Mouse (Mus musculus) kidney, embryonic 14.5 days (tissue): Measurements from ENCODE around the gene Itprid2. TPM values are rescaled to one million over a fixed set of nuclear protein-coding genes. Genes with fewer than 3 reads are reported as not detected.
A peak's percentile ranks its signal among the peaks of the same experiment; 100 is the strongest.

Experiments
- ATAC-seq: fragments of 200-750 bp; cut with Nextera tagmentation; 2 replicates; pipeline ENCODE4 v1.8.0; 2017; ENCODE audit warnings: moderate number of reproducible peaks, mild to moderate bottlenecking, moderate TSS enrichment, moderate library complexity; ENCODE audit not compliant: low FRiP score, low TSS enrichment
- H3K27ac ChIP-seq: fragments of 300-500 bp; sonication (generic); 2 replicates; pipeline ENCODE4 v1.5.1; 2014; ENCODE audit warnings: low read depth, mild to moderate bottlenecking, low read length, moderate library complexity, mixed read lengths
- H3K27me3 ChIP-seq: fragments of 300-500 bp; sonication (generic); 2 replicates; pipeline ENCODE4 v1.6.1; 2014; ENCODE audit warnings: mild to moderate bottlenecking, low read length; ENCODE audit not compliant: control insufficient read depth, insufficient read depth
- H3K36me3 ChIP-seq: fragments of 300-500 bp; sonication (generic); 2 replicates; pipeline ENCODE4 v1.6.1; 2014; ENCODE audit warnings: low read length, mixed read lengths; ENCODE audit not compliant: control insufficient read depth, insufficient read depth
- H3K4me1 ChIP-seq: fragments of 300-500 bp; sonication (generic); 2 replicates; pipeline ENCODE4 v1.6.1; 2014; ENCODE audit warnings: low read length, mixed read lengths; ENCODE audit not compliant: control insufficient read depth, insufficient read depth
- H3K4me2 ChIP-seq: fragments of 300-500 bp; sonication (generic); replicated peaks from 2 replicates; pipeline ENCODE4 v1.6.1; 2014; ENCODE audit warnings: low read depth, mild to moderate bottlenecking, low read length
- H3K4me3 ChIP-seq: fragments of 300-500 bp; sonication (generic); 2 replicates; pipeline ENCODE4 v1.5.1; 2014; ENCODE audit warnings: mild to moderate bottlenecking, low read length
- H3K9ac ChIP-seq: fragments of 300-500 bp; sonication (generic); 2 replicates; pipeline ENCODE4 v1.6.1; 2014; ENCODE audit warnings: low read depth, mild to moderate bottlenecking, low read length, moderate library complexity
- H3K9me3 ChIP-seq: fragments of 300-500 bp; sonication (generic); 2 replicates; pipeline ENCODE4 v1.6.1; 2016; ENCODE audit warnings: low read length; ENCODE audit not compliant: control insufficient read depth
- WGBS: fragments of 180-500 bp; shearing (Covaris S2); extraction: QIAGEN DNeasy Blood & Tissue Kit; methylation state at CpG from one replicate; pipeline ENCODE4 v1.1.7; 2014; 5-methylcytosine and 5-hydroxymethylcytosine counted together
- polyA plus RNA-seq: library from polyadenylated mRNA; unstranded; fragments of >200 nt; fragmentation: Nextera tagmentation; extraction: Ambion mirVana; gene quantifications from 2 replicates; pipeline ENCODE4 v1.2.1, GENCODE M21; 2014

Gene Itprid2
- polyA plus RNA-seq, 1 experiment from 2014 or later: 26.5 TPM

DNA sequence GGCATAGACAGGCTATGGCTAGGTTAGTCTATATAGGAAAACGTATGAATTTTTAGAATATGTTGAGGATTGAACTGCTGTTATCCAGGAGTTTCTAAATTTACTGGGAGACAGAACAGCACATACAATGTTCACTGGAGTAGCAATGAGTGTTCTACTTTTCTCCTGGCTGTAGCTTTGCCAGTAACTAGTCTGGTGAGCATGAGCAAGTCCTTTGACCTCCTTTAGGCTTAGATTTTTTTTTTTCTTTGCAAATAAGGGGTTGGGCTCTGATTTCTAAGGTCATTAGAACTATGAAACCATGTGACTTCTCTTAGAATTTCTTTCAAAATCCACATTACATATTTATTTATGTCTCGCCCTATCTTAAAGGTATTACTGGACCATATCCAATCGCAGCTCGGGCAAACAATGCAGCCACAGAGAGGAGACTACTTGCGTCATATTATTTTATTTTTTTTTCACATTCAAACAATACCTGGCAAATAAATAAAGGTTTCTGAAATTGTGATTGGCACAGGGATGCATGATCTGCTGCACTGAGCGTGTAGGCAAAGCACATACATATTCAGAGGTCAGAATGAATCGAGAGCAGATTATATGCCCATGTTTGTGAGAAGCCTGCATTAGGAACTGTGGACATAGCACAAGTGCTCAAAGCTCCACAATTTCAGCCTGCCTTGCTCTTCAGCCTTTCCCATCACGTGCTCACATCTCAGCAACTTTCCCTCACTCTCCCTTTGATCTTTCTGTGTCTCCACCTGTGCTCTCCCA, 26.7 kb upstream of the Itprid2 start:
- H3K4me3 ChIP-seq: no peak overlapping the region
- no peak for ATAC-seq
- H3K4me2 ChIP-seq: no peak overlapping the region
- 86% methylated on average over 8 of the region's 8 CpGs for WGBS
- H3K4me1 ChIP-seq: no peaks in the 10 kb centered on the region
- H3K36me3 ChIP-seq: no peaks in the 10 kb centered on the region
- H3K9ac ChIP-seq: no peak overlapping the region
- H3K27ac ChIP-seq: no peak overlapping the region
- no peaks in the 10 kb centered on the region for H3K9me3 ChIP-seq
- no peaks in the 10 kb centered on the region for H3K27me3 ChIP-seq

GRCm38 (mm10) chr2:79610894-79611293, 24.3 kb upstream of the Itprid2 start:
- no peak overlapping the region for H3K4me3 ChIP-seq
- H3K27ac ChIP-seq: no peak overlapping the region
- H3K4me2 ChIP-seq: no peak overlapping the region
- no peaks in the 10 kb centered on the region for H3K4me1 ChIP-seq
- no peak for ATAC-seq
- H3K27me3 ChIP-seq: no peaks in the 10 kb centered on the region
- H3K9ac ChIP-seq: no peak overlapping the region
- 64% methylated on average over 3 of the region's 3 CpGs for WGBS
- H3K36me3 ChIP-seq: no peaks in the 10 kb centered on the region
- no peaks in the 10 kb centered on the region for H3K9me3 ChIP-seq

- Histone ChIP-seq H3K9me3 (no peaks in the 10 kb centered on the region), H3K36me3 (no peaks in the 10 kb centered on the region), H3K4me1 (no peaks in the 10 kb centered on the region), H3K27me3 (no peaks in the 10 kb centered on the region), H3K4me2 (no peak overlapping the region), H3K9ac (no peak overlapping the region), H3K27ac (no peak overlapping the region), H3K4me3 (no peak overlapping the region)
- ATAC-seq: no peak
- 89% methylated on average over 2 of the region's 2 CpGs for WGBS
These were observed 17.0 kb upstream of the Itprid2 start for GRCm38 (mm10) chr2:79618145-79618544.

DNA sequence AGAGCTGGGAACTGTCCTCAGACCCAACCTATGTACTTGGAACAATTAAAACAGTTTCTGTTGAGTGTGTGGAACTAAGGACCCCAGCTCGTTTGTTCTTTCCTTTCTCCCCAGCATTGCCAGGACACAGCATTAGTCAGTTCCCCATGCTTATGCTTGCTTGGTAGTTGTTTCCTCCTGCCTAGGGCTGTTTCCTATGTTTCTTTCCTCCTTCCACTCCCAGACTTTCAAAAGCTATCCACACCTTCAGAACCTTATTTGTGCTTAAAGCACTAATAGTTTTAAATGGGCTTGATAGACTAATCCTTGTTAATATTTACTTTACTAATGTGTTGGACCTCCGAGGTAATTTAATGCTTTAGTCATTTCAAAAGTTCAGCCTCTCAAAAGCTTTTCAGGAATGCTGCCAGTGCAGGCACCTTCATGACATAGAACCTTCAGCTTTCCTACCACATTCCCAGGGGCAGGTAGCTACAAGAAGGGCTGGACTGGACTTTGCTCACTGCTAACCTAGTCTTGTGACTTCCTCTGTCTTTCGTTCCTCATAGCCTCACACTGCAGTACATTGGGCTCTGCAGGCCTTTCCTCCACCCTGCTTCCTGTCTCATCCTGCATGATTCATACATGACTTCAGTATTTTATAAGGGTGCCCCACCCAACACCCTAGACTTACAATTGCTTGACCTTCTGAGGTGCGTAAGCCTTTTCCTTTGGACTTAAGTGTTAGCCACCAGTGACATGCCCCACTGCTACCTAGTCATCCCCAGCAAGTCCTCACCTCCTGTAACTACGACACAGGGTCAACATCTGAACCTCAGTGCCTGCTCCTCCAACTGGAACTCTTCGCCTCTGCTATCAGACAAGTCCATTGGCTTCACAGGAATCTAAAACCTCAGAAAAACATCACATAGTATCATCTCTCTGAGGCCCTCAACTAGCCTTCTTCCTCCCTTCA, 16.3 kb upstream of the Itprid2 start:
- no peaks in the 10 kb centered on the region for H3K36me3 ChIP-seq
- no peak overlapping the region for H3K9ac ChIP-seq
- H3K27me3 ChIP-seq: no peaks in the 10 kb centered on the region
- no peaks in the 10 kb centered on the region for H3K9me3 ChIP-seq
- H3K4me1 ChIP-seq: no peaks in the 10 kb centered on the region
- no peak overlapping the region for H3K4me2 ChIP-seq
- no peak overlapping the region for H3K27ac ChIP-seq
- WGBS: 64% methylated on average over 6 of the region's 6 CpGs
- ATAC-seq: no peak
- H3K4me3 ChIP-seq: no peak overlapping the region

GRCm38 (mm10) chr2:79623256-79623655, 11.9 kb upstream of the Itprid2 start:
- Histone ChIP-seq H3K9me3 (no peaks in the 10 kb centered on the region), H3K4me2 (no peak overlapping the region), H3K36me3 (no peaks in the 10 kb centered on the region), H3K4me1 (no peaks in the 10 kb centered on the region), H3K4me3 (no peak overlapping the region), H3K27me3 (no peaks in the 10 kb centered on the region), H3K27ac (no peak overlapping the region), H3K9ac (no peak overlapping the region)
- WGBS: 92% methylated on average over 4 of the region's 4 CpGs
- ATAC-seq: no peak

DNA sequence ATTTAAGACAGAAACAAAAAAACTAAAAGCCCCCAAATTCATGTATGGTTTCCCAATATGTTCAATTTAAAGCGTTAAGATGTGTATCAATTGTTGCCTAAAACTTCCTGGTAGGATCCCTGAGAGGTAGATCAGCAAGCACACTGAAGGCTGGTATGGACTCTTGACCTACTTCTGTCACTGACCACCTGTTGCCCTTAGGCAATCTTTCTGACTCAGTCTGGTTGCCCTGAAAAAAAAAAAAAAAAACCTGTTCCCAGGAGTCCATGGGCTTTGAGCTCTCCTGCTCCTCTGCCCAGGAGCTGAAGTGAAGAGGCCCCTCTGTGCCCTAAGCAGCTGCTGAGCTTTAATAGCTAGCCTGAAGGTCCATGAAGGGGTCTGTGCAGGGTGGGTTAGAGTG, 7.5 kb upstream of the Itprid2 start:
- Histone ChIP-seq H3K27ac (no peak overlapping the region), H3K27me3 (no peaks in the 10 kb centered on the region), H3K36me3 (no peaks in the 10 kb centered on the region), H3K4me1 (no peaks in the 10 kb centered on the region), H3K4me3 (no peak overlapping the region), H3K9me3 (no peaks in the 10 kb centered on the region), H3K4me2 (no peak overlapping the region), H3K9ac (no peak overlapping the region)
- ATAC-seq: no peak; the same call in 1 of the 2 replicates
- WGBS: 85% methylated on average over 1 of the region's 1 CpGs

GRCm38 (mm10) chr2:79630231-79630630, 4.9 kb upstream of the Itprid2 start:
- Histone ChIP-seq H3K36me3 (no peaks in the 10 kb centered on the region), H3K9ac (no peak overlapping the region), H3K4me3 (no peak overlapping the region), H3K27ac (no peak overlapping the region), H3K4me2 (no peak overlapping the region), H3K9me3 (no peaks in the 10 kb centered on the region), H3K4me1 (no peaks in the 10 kb centered on the region), H3K27me3 (no peaks in the 10 kb centered on the region)
- 80% methylated on average over 2 of the region's 2 CpGs for WGBS
- no peak for ATAC-seq

DNA sequence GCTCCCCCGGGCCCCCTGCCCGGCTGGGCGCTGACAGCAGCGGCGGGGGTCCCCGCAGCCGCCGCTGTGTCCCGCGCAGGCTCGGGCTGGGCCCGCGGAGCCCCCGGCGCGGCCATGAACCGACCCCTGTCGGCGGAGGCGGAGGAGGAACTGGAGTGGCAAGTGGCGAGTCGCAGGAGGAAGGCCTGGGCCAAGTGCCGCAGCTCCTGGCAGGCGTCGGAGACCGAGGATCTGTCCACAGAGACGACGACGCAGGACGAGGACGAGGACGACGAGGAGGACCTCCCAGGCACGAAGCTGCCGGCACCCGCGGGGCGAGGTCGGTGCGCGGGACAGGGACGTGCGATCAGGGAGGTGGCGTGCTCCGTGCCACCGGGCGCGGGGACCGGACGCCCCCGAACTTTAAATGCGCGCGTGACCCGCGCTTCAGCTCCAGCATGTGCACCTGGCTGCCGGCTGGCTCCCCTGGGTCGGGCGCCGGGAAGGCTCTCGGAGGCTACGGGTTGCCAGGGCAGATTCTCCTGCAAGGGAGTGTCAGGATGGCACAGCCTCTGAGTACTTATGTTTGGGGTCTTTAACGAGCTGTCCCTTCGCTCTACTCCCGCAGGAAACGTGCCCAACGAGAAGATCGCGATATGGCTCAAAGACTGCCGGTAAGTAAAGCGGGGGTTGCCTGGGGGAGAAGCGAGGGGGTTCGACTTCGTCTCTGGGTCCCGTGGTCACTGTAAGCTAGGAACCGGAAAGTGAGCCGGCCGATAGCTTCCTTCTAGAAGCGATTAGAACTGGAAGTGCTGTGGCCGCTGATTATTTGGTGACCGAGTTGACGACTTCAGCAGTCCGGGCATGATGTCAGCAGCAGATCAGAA, 507 bp downstream of the Itprid2 start:
- ATAC-seq: peak; percentile 89
- WGBS: under 1% methylated on average over 72 of the region's 83 CpGs
- H3K36me3 ChIP-seq: peaks cover 8% of the 10 kb centered on the region
- H3K9ac ChIP-seq: peak overlapping the region; percentile 75
- peak overlapping the region; percentile 76 for H3K27ac ChIP-seq
- peak overlapping the region; percentile 67 for H3K4me3 ChIP-seq
- 0 out of 2 replicates have a peak, but pooled peaks cover 6% of the 10 kb centered on the region for H3K4me1 ChIP-seq
- H3K4me2 ChIP-seq: peak overlapping the region; percentile 58
- H3K9me3 ChIP-seq: no peaks in the 10 kb centered on the region
- no peaks in the 10 kb centered on the region for H3K27me3 ChIP-seq
